Mouse (Mus musculus) thymus, adult 2 months (tissue): ENCODE results near the gene Olfr1378. TPM values are rescaled to one million over a fixed set of nuclear protein-coding genes. Genes with fewer than 3 reads are reported as not detected.

Experiments
- DNase-seq: peaks from one replicate; pipeline ENCODE4 v3.0.0; 2021
- H3K27ac ChIP-seq: fragments of 200-500 bp; 2 replicates; pipeline ENCODE4 v1.5.1; 2012; ENCODE audit warnings: low read length, control low read depth; ENCODE audit not compliant: control insufficient read depth, insufficient read depth
- H3K27me3 ChIP-seq: fragments of 200-500 bp; 2 replicates; pipeline ENCODE4 v1.6.1; 2012; ENCODE audit warnings: mild to moderate bottlenecking, low read length, moderate library complexity, mixed read lengths; ENCODE audit not compliant: control insufficient read depth, insufficient read depth
- H3K36me3 ChIP-seq: fragments of 200-500 bp; 2 replicates; pipeline ENCODE4 v1.6.1; 2012; ENCODE audit warnings: mild to moderate bottlenecking, low read length, moderate library complexity; ENCODE audit not compliant: control insufficient read depth, insufficient read depth
- H3K4me1 ChIP-seq: fragments of 200-500 bp; replicated peaks from 2 replicates; pipeline ENCODE4 v1.6.1; 2012; ENCODE audit warnings: low read length; ENCODE audit not compliant: control insufficient read depth, insufficient read depth
- H3K4me3 ChIP-seq: fragments of 200-500 bp; 2 replicates; pipeline ENCODE4 v1.5.1; 2012; ENCODE audit warnings: mild to moderate bottlenecking, low read length, control low read depth, moderate library complexity; ENCODE audit not compliant: control insufficient read depth, insufficient read depth
- CTCF ChIP-seq: fragments of 200-500 bp; IDR thresholded peaks from 2 replicates; pipeline ENCODE4 v1.5.1; 2012; ENCODE audit warnings: mild to moderate bottlenecking, control low read depth, low read length, moderate library complexity, borderline replicate concordance; ENCODE audit not compliant: control insufficient read depth, poor library complexity, insufficient read depth; ENCODE audit errors: extremely low read depth
- POLR2A ChIP-seq: fragments of 200-500 bp; IDR thresholded peaks from 2 replicates; pipeline ENCODE4 v1.6.1; 2012; ENCODE audit warnings: mild to moderate bottlenecking, low read length, control low read depth, moderate library complexity; ENCODE audit not compliant: control insufficient read depth, poor library complexity, insufficient read depth; ENCODE audit errors: extremely low read depth
- WGBS: fragments of 180-500 bp; shearing (Covaris S2); methylation state at CpG from one replicate; pipeline ENCODE4 v1.1.7; 2018; 5-methylcytosine and 5-hydroxymethylcytosine counted together
- polyA plus RNA-seq: library from polyadenylated mRNA; depleted of rRNA; stranded (reverse); fragments of >200 nt; gene quantifications from 2 replicates; pipeline ENCODE4 v1.2.3, GENCODE M21; 2012

Olfr1378 gene
- polyA plus RNA-seq, 1 experiment: not detected

DNA sequence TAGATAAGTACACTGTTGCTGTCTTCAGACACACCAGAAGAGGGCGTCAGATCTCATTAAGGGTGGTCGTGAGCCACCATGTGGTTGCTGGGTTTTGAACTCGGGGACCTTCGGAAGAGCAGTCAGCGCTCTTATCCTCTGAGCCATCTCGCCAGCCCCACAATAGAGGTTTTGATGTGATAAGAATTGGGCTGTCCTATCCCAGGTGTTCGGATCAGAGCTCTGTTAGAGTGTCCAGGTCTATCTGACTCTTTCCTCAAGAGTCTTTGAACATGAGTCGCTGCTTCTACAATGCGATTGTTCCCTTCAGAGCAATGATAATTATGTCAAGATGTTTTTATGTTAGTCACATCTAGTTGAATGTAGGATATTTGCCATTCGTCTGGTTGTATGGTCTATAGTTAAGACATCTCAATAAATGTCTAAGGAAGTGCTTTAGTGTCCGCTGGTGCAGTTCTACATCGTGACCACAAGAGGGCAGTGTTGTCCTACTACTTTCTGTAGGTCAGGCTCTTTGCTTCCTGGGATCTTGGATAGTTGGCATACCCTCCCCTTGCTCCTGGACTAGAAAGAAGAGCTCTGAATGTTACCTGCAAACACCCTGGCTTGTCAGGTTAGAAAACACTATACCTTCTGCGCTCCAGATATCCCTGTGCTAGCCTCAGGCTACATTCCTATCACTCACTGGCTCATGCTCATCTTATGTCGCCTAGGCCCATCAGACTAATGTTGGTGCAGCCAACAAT lies 26.5 kb upstream of the Olfr1378 start:
- Histone ChIP-seq H3K27me3 (no peaks in the 10 kb centered on the region), H3K36me3 (no peaks in the 10 kb centered on the region), H3K27ac (no peak overlapping the region), H3K4me3 (no peak overlapping the region), H3K4me1 (no peaks in the 10 kb centered on the region)
- DNase-seq: no peak
- TF ChIP-seq POLR2A (no peak), CTCF (no peak)
- WGBS: 37% methylated on average over 14 of the region's 14 CpGs

DNA sequence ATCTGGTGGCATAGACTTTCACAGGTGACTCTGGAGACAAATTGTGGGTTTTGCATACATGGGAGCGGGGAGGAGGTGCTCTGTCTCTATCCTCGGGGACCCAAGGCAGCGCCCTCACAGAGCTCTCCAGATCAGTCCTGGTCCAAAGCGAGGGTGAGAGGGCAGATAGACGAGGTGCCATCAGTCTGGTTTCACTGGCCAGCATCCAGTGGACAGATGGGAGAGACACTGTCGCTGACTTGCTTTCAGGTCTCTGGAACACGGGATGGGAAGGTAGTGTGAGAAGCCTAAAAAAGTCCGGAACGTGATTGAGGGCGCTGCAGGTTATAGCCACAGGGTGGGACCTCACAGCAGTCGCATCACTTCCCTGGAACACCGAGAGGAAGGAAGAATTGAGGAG lies 23.9 kb upstream of the Olfr1378 start:
- 61% methylated on average over 12 of the region's 12 CpGs for WGBS
- H3K27me3 ChIP-seq: no peaks in the 10 kb centered on the region
- no peak for DNase-seq
- no peak overlapping the region for H3K27ac ChIP-seq
- no peaks in the 10 kb centered on the region for H3K4me1 ChIP-seq
- no peak overlapping the region for H3K4me3 ChIP-seq
- TF ChIP-seq CTCF (no peak), POLR2A (no peak)
- H3K36me3 ChIP-seq: no peaks in the 10 kb centered on the region

- WGBS: 83% methylated on average over 14 of the region's 14 CpGs
- DNase-seq: no peak
- H3K4me1 ChIP-seq: no peaks in the 10 kb centered on the region
- no peaks in the 10 kb centered on the region for H3K27me3 ChIP-seq
- H3K36me3 ChIP-seq: no peaks in the 10 kb centered on the region
- no peak for TF ChIP-seq POLR2A
- no peak for TF ChIP-seq CTCF
- H3K4me3 ChIP-seq: no peak within 1 kb of the TSS
- H3K27ac ChIP-seq: no peak within 1 kb of the TSS
Measured at GRCm38 (mm10) chr11:50943506-50943905, 22.8 kb upstream of the Olfr1378 start, which contains the start of gene 4933414I15Rik. Gene 4933414I15Rik, minus strand, starts transcription at chr11:50943765.

GRCm38 (mm10) chr11:50952290-50952689 lies 14.0 kb upstream of the Olfr1378 start:
- Histone ChIP-seq H3K4me3 (no peak overlapping the region), H3K4me1 (no peaks in the 10 kb centered on the region), H3K27me3 (no peaks in the 10 kb centered on the region), H3K36me3 (no peaks in the 10 kb centered on the region), H3K27ac (no peak overlapping the region)
- no peak for DNase-seq
- TF ChIP-seq POLR2A: no peak
- TF ChIP-seq CTCF: no peak
- 46% methylated on average over 14 of the region's 14 CpGs for WGBS

GRCm38 (mm10) chr11:50953665-50954064 lies 12.7 kb upstream of the Olfr1378 start, which contains the start of gene Prop1:
Gene Prop1, minus strand, starts transcription at chr11:50953765.
- Histone ChIP-seq H3K4me1 (no peaks in the 10 kb centered on the region), H3K27ac (no peak within 1 kb of the TSS), H3K27me3 (no peaks in the 10 kb centered on the region), H3K36me3 (no peaks in the 10 kb centered on the region), H3K4me3 (no peak within 1 kb of the TSS)
- TF ChIP-seq CTCF: no peak
- TF ChIP-seq POLR2A: no peak
- DNase-seq: no peak
- WGBS: 86% methylated on average over 6 of the region's 6 CpGs

GRCm38 (mm10) chr11:50964886-50965285 lies 1.4 kb upstream of the Olfr1378 start:
- no peak for DNase-seq
- H3K27ac ChIP-seq: no peak overlapping the region
- H3K36me3 ChIP-seq: no peaks in the 10 kb centered on the region
- no peaks in the 10 kb centered on the region for H3K27me3 ChIP-seq
- WGBS: 9% methylated on average over 2 of the region's 2 CpGs
- no peak for TF ChIP-seq CTCF
- TF ChIP-seq POLR2A: no peak
- H3K4me3 ChIP-seq: no peak overlapping the region
- no peaks in the 10 kb centered on the region for H3K4me1 ChIP-seq

DNA sequence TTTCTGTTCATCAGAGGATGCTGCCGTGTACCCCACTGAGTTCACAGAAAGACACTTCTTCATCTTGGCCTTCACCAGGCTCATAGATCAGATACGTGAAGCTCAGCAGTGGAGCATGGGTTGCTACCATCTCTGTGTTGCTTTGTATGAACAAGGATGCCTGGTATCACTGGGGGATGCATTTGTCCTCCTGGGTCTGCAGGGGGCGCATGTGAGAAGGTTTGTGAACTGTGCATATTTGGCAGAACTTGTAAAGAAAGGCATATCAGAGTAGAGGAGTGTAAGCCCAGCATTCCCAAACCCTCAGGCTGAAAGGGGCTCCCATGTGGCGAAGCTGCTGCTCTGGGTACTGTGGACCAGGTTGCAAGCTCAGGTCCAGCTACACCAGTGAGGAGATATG lies 10.9 kb downstream of the Olfr1378 start:
- 90% methylated on average over 4 of the region's 4 CpGs for WGBS
- TF ChIP-seq POLR2A: no peak
- no peak for TF ChIP-seq CTCF
- Histone ChIP-seq H3K36me3 (no peaks in the 10 kb centered on the region), H3K27ac (no peak overlapping the region), H3K4me1 (no peaks in the 10 kb centered on the region), H3K27me3 (no peaks in the 10 kb centered on the region), H3K4me3 (no peak overlapping the region)
- DNase-seq: no peak
